Mouse (Mus musculus) MEL (cell line): ENCODE data around the gene Ptpa. TPM values are rescaled to one million over a fixed set of nuclear protein-coding genes. Genes with fewer than 3 reads are reported as not detected.

Experiments used
- DNase-seq: peaks from one replicate; pipeline ENCODE4 v3.0.0; 2011; ENCODE audit warnings: low read depth, low spot score
- H3K27ac ChIP-seq: 2 replicates; pipeline ENCODE4 v1.5.1; 2012; ENCODE audit warnings: low read depth, mild to moderate bottlenecking, control low read depth, low read length, moderate library complexity; ENCODE audit not compliant: control insufficient read depth
- H3K27me3 ChIP-seq, 2 experiments: fragments of 150-350 bp in 1 of 2; sonication (generic) in 1 of 2; 2 replicates each; pipeline ENCODE4 v1.6.1; 2012; ENCODE audit warnings: low read length in 2 of 2, mild to moderate bottlenecking in 2 of 2, improper control_type of control experiment in 1 of 2, moderate library complexity in 1 of 2; ENCODE audit not compliant: insufficient read depth in 2 of 2, control insufficient read depth in 1 of 2
- H3K36me3 ChIP-seq, 2 experiments: 2 replicates each; pipeline ENCODE4 v1.6.1; 2012 to 2014; ENCODE audit warnings: low read length in 2 of 2, improper control_type of control experiment in 1 of 2, inconsistent platforms in 1 of 2, mild to moderate bottlenecking in 1 of 2; ENCODE audit not compliant: insufficient read depth in 2 of 2, control insufficient read depth in 1 of 2
- H3K4me1 ChIP-seq, 2 experiments: fragments of 150-350 bp in 1 of 2; sonication (generic) in 1 of 2; 2 replicates each; pipeline ENCODE4 v1.6.1; 2012; ENCODE audit warnings: low read length in 2 of 2, improper control_type of control experiment in 1 of 2, mild to moderate bottlenecking in 1 of 2; ENCODE audit not compliant: insufficient read depth in 2 of 2, control insufficient read depth in 1 of 2
- H3K4me3 ChIP-seq, 2 experiments: fragments of 150-350 bp in 1 of 2; sonication (generic) in 1 of 2; 2 replicates each; pipeline ENCODE4 v1.5.1; 2012; ENCODE audit warnings: low read depth in 2 of 2, low read length in 2 of 2, mild to moderate bottlenecking in 2 of 2, moderate library complexity in 2 of 2, control low read depth in 1 of 2, improper control_type of control experiment in 1 of 2; ENCODE audit not compliant: control insufficient read depth in 1 of 2, insufficient read depth in 1 of 2
- H3K79me2 ChIP-seq: 2 replicates; pipeline ENCODE4 v1.6.1; 2012; ENCODE audit warnings: mild to moderate bottlenecking, low read length, moderate library complexity; ENCODE audit not compliant: control insufficient read depth, poor library complexity, insufficient read depth
- H3K9ac ChIP-seq: 2 replicates; pipeline ENCODE4 v1.6.1; 2012; ENCODE audit warnings: low read depth, mild to moderate bottlenecking, control low read depth, low read length, moderate library complexity; ENCODE audit not compliant: control insufficient read depth, poor library complexity, severe bottlenecking
- H3K9me3 ChIP-seq: fragments of 150-350 bp; sonication (generic); replicated peaks from 2 replicates; pipeline ENCODE4 v1.6.1; 2012; ENCODE audit warnings: mild to moderate bottlenecking, low read length, improper control_type of control experiment, moderate library complexity; ENCODE audit not compliant: insufficient read depth
- BHLHE40 ChIP-seq: IDR thresholded peaks from 2 replicates; pipeline ENCODE4 v1.6.1; 2012; ENCODE audit warnings: low read depth, mild to moderate bottlenecking, inconsistent platforms, low read length, improper control_type of control experiment, borderline replicate concordance
- CHD2 ChIP-seq: IDR thresholded peaks from 2 replicates; pipeline ENCODE4 v1.6.1; 2011; ENCODE audit warnings: low read length, improper control_type of control experiment
- ETS1 ChIP-seq: IDR thresholded peaks from 2 replicates; pipeline ENCODE4 v1.6.1; 2012; ENCODE audit warnings: low read depth, mild to moderate bottlenecking, inconsistent platforms, low read length, improper control_type of control experiment, moderate library complexity
- GABPA ChIP-seq: IDR thresholded peaks from 2 replicates; pipeline ENCODE4 v1.6.1; 2012; ENCODE audit warnings: low read depth, mild to moderate bottlenecking, inconsistent platforms, low read length, improper control_type of control experiment, moderate library complexity
- JUND ChIP-seq: IDR thresholded peaks from 2 replicates; pipeline ENCODE4 v1.6.1; 2011; ENCODE audit warnings: low read depth, mild to moderate bottlenecking, improper control_type of control experiment, low read length
- KAT2A ChIP-seq: conservative IDR thresholded peaks from 2 replicates; pipeline ENCODE4 v1.6.1; 2012; ENCODE audit warnings: low read depth, low read length, improper control_type of control experiment, inconsistent platforms
- MAX ChIP-seq: IDR thresholded peaks from 2 replicates; pipeline ENCODE4 v1.6.1; 2011; ENCODE audit warnings: low read length, improper control_type of control experiment
- MEF2A ChIP-seq: IDR thresholded peaks from 2 replicates; pipeline ENCODE4 v1.6.1; 2014; ENCODE audit warnings: low read depth, mild to moderate bottlenecking, inconsistent platforms, low read length, improper control_type of control experiment; ENCODE audit not compliant: poor library complexity, insufficient replicate concordance, severe bottlenecking; ENCODE audit errors: extremely low read depth
- MXI1 ChIP-seq: IDR thresholded peaks from 2 replicates; pipeline ENCODE4 v1.6.1; 2011; ENCODE audit warnings: mild to moderate bottlenecking, low read depth, low read length, improper control_type of control experiment
- MYC ChIP-seq: IDR thresholded peaks from 2 replicates; pipeline ENCODE4 v1.6.1; 2011; ENCODE audit warnings: low read depth, mild to moderate bottlenecking, low read length, improper control_type of control experiment, moderate library complexity
- POLR2A ChIP-seq, 2 experiments: IDR thresholded peaks; 2 replicates each; pipeline ENCODE4 v1.6.1; 2011 to 2012; ENCODE audit warnings: low read length in 2 of 2, mild to moderate bottlenecking in 2 of 2, control low read depth in 1 of 2, improper control_type of control experiment in 1 of 2, low read depth in 1 of 2, moderate library complexity in 1 of 2; ENCODE audit not compliant: control insufficient read depth in 1 of 2, insufficient read depth in 1 of 2, poor library complexity in 1 of 2
- RCOR1 ChIP-seq: IDR thresholded peaks from 2 replicates; pipeline ENCODE4 v1.6.1; 2012; ENCODE audit warnings: low read depth, mild to moderate bottlenecking, inconsistent platforms, low read length, improper control_type of control experiment
- TAL1 ChIP-seq: IDR thresholded peaks from 2 replicates; pipeline ENCODE4 v1.6.1; 2012; ENCODE audit warnings: mild to moderate bottlenecking, inconsistent platforms, low read length, moderate library complexity, mixed read lengths
- TCF12 ChIP-seq: IDR thresholded peaks from 2 replicates; pipeline ENCODE4 v1.6.1; 2014; ENCODE audit warnings: low read depth, mild to moderate bottlenecking, inconsistent platforms, low read length, improper control_type of control experiment, moderate library complexity
- USF1 ChIP-seq: IDR thresholded peaks from 2 replicates; pipeline ENCODE4 v1.6.1; 2014; ENCODE audit warnings: low read depth, mild to moderate bottlenecking, inconsistent platforms, low read length, improper control_type of control experiment, moderate library complexity
- USF2 ChIP-seq, 2 experiments: IDR thresholded peaks; 2 replicates each; pipeline ENCODE4 v1.6.1; 2011 to 2012; ENCODE audit warnings: improper control_type of control experiment in 2 of 2, low read length in 2 of 2, borderline replicate concordance in 1 of 2, inconsistent platforms in 1 of 2, low read depth in 1 of 2, mild to moderate bottlenecking in 1 of 2; ENCODE audit not compliant: insufficient read depth in 1 of 2
- ZNF384 ChIP-seq: IDR thresholded peaks from 2 replicates; pipeline ENCODE4 v1.6.1; 2012; ENCODE audit warnings: low read depth, mild to moderate bottlenecking, inconsistent platforms, low read length, improper control_type of control experiment
- polyA plus RNA-seq, 2 experiments: library from polyadenylated mRNA; stranded (reverse) in 1 of 2; unstranded in 1 of 2; fragments of >175 nt in 1 of 2; fragments of >200 nt in 1 of 2; gene quantifications; 2 replicates each; pipeline versions ENCODE4 v1.2.1 to v1.2.4; 2012; ENCODE audit warnings: low replicate concordance in 2 of 2, low read depth in 1 of 2; ENCODE audit not compliant: insufficient read length in 2 of 2, insufficient read depth in 1 of 2, missing spikeins in 1 of 2
- total RNA-seq: library from RNA; depleted of rRNA; stranded (reverse); fragments of 300-350 nt; gene quantifications from 2 replicates; pipeline ENCODE4 v1.2.3, GENCODE M21; 2012

Ptpa gene
- total and polyA plus RNA-seq, 3 experiments = 159 to 382 TPM; not detected in 1

GRCm38 (mm10) chr2:30371544-30371943 lies 44.3 kb upstream of the Ptpa start:
- H3K79me2 ChIP-seq = no peaks in the 10 kb centered on the region

GRCm38 (mm10) chr2:30372726-30373125 lies 43.1 kb upstream of the Ptpa start:
- Histone ChIP-seq H3K4me3 (no peak overlapping the region), H3K79me2 (no peaks in the 10 kb centered on the region), H3K9me3 (no peaks in the 10 kb centered on the region), H3K27ac (no peak overlapping the region), H3K4me1 (no peaks in the 10 kb centered on the region), H3K9ac (no peak overlapping the region), H3K36me3 (no peaks in the 10 kb centered on the region; a peak in 1 of 4 replicates), H3K27me3 (no peaks in the 10 kb centered on the region)
- DNase-seq = no peak
- TF ChIP-seq JUND = no peak
- no peak for TF ChIP-seq USF2 (IDR thresholded peaks at IDR 0.05; ENCODE audit: borderline replicate concordance in 1 of 2, insufficient read depth in 1 of 2, low read depth in 1 of 2, low read length in 2 of 2)

More at GRCm38 (mm10) chr2:30371544-30371943, 44.3 kb upstream of the Ptpa start:
- no peak for DNase-seq
- Histone ChIP-seq H3K4me3 (no peak overlapping the region), H3K27ac (no peak overlapping the region), H3K4me1 (no peaks in the 10 kb centered on the region), H3K36me3 (no peaks in the 10 kb centered on the region; a peak in 1 of 4 replicates), H3K27me3 (no peaks in the 10 kb centered on the region), H3K9ac (no peak overlapping the region)
- TF ChIP-seq GABPA = no peak
- TF ChIP-seq, all 39 proteins: peak for 0
- no peaks in the 10 kb centered on the region for H3K9me3 ChIP-seq

- H3K27ac ChIP-seq = no peak overlapping the region
- no peak overlapping the region for H3K9ac ChIP-seq
- no peaks in the 10 kb centered on the region for H3K4me1 ChIP-seq
- no peaks in the 10 kb centered on the region; a peak in 1 of 4 replicates for H3K36me3 ChIP-seq
- no peak overlapping the region for H3K4me3 ChIP-seq
- no peaks in the 10 kb centered on the region for H3K9me3 ChIP-seq
- TF ChIP-seq ZNF384 (no peak), MYC (no peak), USF1 (no peak), ETS1 (no peak), BHLHE40 (no peak), TAL1 (no peak), GABPA (no peak), POLR2A (IDR thresholded peaks at IDR 0.05; ENCODE audit: control insufficient read depth in 1 of 2, insufficient read depth in 1 of 2, low read depth in 1 of 2, low read length in 2 of 2, poor library complexity in 1 of 2) (no peak), MAX (no peak), RCOR1 (no peak), MEF2A (no peak), TCF12 (no peak), JUND (no peak), MXI1 (no peak), KAT2A (no peak), CHD2 (no peak)
- no peaks in the 10 kb centered on the region for H3K27me3 ChIP-seq
- no peaks in the 10 kb centered on the region for H3K79me2 ChIP-seq
- no peak for DNase-seq
Measured at GRCm38 (mm10) chr2:30375893-30376292, 39.9 kb upstream of the Ptpa start.
